Mouse (Mus musculus): ENCODE measurements around the gene Tm2d3. TPM values are rescaled to one million over a fixed set of nuclear protein-coding genes. Genes with fewer than 3 reads are reported as not detected.

The Tm2d3 gene
- total and polyA plus RNA-seq, 2 experiments from 2014 or later = 84.3 to 107 TPM

GRCm38 (mm10) chr7:65650662-65651061, 40.3 kb upstream of the Tm2d3 start:
- H3K4me1 ChIP-seq (ENCODE audit: insufficient read depth, low read length) = no peaks in the 10 kb centered on the region
- TF ChIP-seq CTCF (IDR thresholded peaks at IDR 0.05) = no peak
- no peak overlapping the region for H3K9ac ChIP-seq (replicated peaks; ENCODE audit: low read length, poor library complexity, severe bottlenecking)
- DNase-seq (ENCODE audit: low spot score) = no peak
- peaks cover 15% of the 10 kb centered on the region; the same call in 1 of the 2 replicates for H3K36me3 ChIP-seq (ENCODE audit: insufficient read depth, low read length)
- no peaks in the 10 kb centered on the region for H3K27me3 ChIP-seq (ENCODE audit: insufficient read depth, low read length)
- no peak overlapping the region for H3K4me2 ChIP-seq (ENCODE audit: low read depth, low read length, poor library complexity, severe bottlenecking)
- no peak overlapping the region for H3K27ac ChIP-seq (ENCODE audit: low read depth, low read length)
- ATAC-seq (ENCODE audit: low FRiP score) = no peak
- H3K9me3 ChIP-seq (ENCODE audit: low read length) = no peaks in the 10 kb centered on the region
- 94% methylated on average over 4 of the region's 4 CpGs for WGBS
- H3K4me3 ChIP-seq (ENCODE audit: low read depth, low read length) = no peak overlapping the region

- TF ChIP-seq CTCF (IDR thresholded peaks at IDR 0.05) = no peak
- no peak for DNase-seq (ENCODE audit: low spot score)
- H3K4me1 ChIP-seq (ENCODE audit: insufficient read depth, low read length) = no peaks in the 10 kb centered on the region
- H3K9ac ChIP-seq (replicated peaks; ENCODE audit: low read length, poor library complexity, severe bottlenecking) = no peak overlapping the region
- H3K4me2 ChIP-seq (ENCODE audit: low read depth, low read length, poor library complexity, severe bottlenecking) = no peak overlapping the region
- H3K9me3 ChIP-seq (ENCODE audit: low read length) = no peaks in the 10 kb centered on the region
- no peak for ATAC-seq (ENCODE audit: low FRiP score)
- H3K27ac ChIP-seq (ENCODE audit: low read depth, low read length) = no peak overlapping the region
- peaks cover 21% of the 10 kb centered on the region; the same call in 1 of the 2 replicates for H3K36me3 ChIP-seq (ENCODE audit: insufficient read depth, low read length)
- H3K4me3 ChIP-seq (ENCODE audit: low read depth, low read length) = no peak overlapping the region
- WGBS = 92% methylated on average over 2 of the region's 2 CpGs
- no peaks in the 10 kb centered on the region for H3K27me3 ChIP-seq (ENCODE audit: insufficient read depth, low read length)
These were observed 33.4 kb upstream of the Tm2d3 start for GRCm38 (mm10) chr7:65657490-65658120.

GRCm38 (mm10) chr7:65663225-65663790, 27.7 kb upstream of the Tm2d3 start:
- H3K4me3 ChIP-seq (ENCODE audit: low read depth, low read length) = no peak overlapping the region
- WGBS = 86% methylated on average over 11 of the region's 11 CpGs
- H3K27me3 ChIP-seq (ENCODE audit: insufficient read depth, low read length) = no peaks in the 10 kb centered on the region
- no peaks in the 10 kb centered on the region for H3K9me3 ChIP-seq (ENCODE audit: low read length)
- DNase-seq (ENCODE audit: low spot score) (no peak), ATAC-seq (ENCODE audit: low FRiP score) (no peak)
- no peak overlapping the region for H3K9ac ChIP-seq (replicated peaks; ENCODE audit: low read length, poor library complexity, severe bottlenecking)
- H3K27ac ChIP-seq (ENCODE audit: low read depth, low read length) = no peak overlapping the region
- H3K4me2 ChIP-seq (ENCODE audit: low read depth, low read length, poor library complexity, severe bottlenecking) = no peak overlapping the region
- TF ChIP-seq CTCF (IDR thresholded peaks at IDR 0.05) = no peak
- no peaks in the 10 kb centered on the region for H3K4me1 ChIP-seq (ENCODE audit: insufficient read depth, low read length)
- H3K36me3 ChIP-seq (ENCODE audit: insufficient read depth, low read length) = peaks cover 25% of the 10 kb centered on the region

- 91% methylated on average over 14 of the region's 14 CpGs for WGBS
- DNase-seq (ENCODE audit: low spot score) (no peak), ATAC-seq (ENCODE audit: low FRiP score) (no peak)
- H3K27me3 ChIP-seq (ENCODE audit: insufficient read depth, low read length) = no peaks in the 10 kb centered on the region
- TF ChIP-seq CTCF (IDR thresholded peaks at IDR 0.05) = no peak
- no peaks in the 10 kb centered on the region for H3K4me1 ChIP-seq (ENCODE audit: insufficient read depth, low read length)
- H3K4me2 ChIP-seq (ENCODE audit: low read depth, low read length, poor library complexity, severe bottlenecking) = no peak overlapping the region
- no peaks in the 10 kb centered on the region for H3K9me3 ChIP-seq (ENCODE audit: low read length)
- peaks cover 21% of the 10 kb centered on the region for H3K36me3 ChIP-seq (ENCODE audit: insufficient read depth, low read length)
- H3K27ac ChIP-seq (ENCODE audit: low read depth, low read length) = no peak overlapping the region
- no peak overlapping the region for H3K9ac ChIP-seq (replicated peaks; ENCODE audit: low read length, poor library complexity, severe bottlenecking)
- H3K4me3 ChIP-seq (ENCODE audit: low read depth, low read length) = no peak overlapping the region
These were observed 27.1 kb upstream of the Tm2d3 start for GRCm38 (mm10) chr7:65663886-65664285.

- TF ChIP-seq CTCF (IDR thresholded peaks at IDR 0.05) = no peak
- 88% methylated on average over 6 of the region's 6 CpGs for WGBS
- no peaks in the 10 kb centered on the region for H3K9me3 ChIP-seq (ENCODE audit: low read length)
These were observed 23.5 kb upstream of the Tm2d3 start for GRCm38 (mm10) chr7:65667491-65667890.

GRCm38 (mm10) chr7:65678050-65678449, 12.9 kb upstream of the Tm2d3 start:
- H3K4me3 ChIP-seq (ENCODE audit: low read depth, low read length) = no peak overlapping the region
- no peak for TF ChIP-seq CTCF (IDR thresholded peaks at IDR 0.05)
- no peaks in the 10 kb centered on the region for H3K4me1 ChIP-seq (ENCODE audit: insufficient read depth, low read length)
- no peak overlapping the region for H3K4me2 ChIP-seq (ENCODE audit: low read depth, low read length, poor library complexity, severe bottlenecking)
- no peak overlapping the region for H3K27ac ChIP-seq (ENCODE audit: low read depth, low read length)
- no peak overlapping the region for H3K9ac ChIP-seq (replicated peaks; ENCODE audit: low read length, poor library complexity, severe bottlenecking)
- H3K36me3 ChIP-seq (ENCODE audit: insufficient read depth, low read length) = peaks cover 28% of the 10 kb centered on the region
- no peak for DNase-seq (ENCODE audit: low spot score)
- ATAC-seq (ENCODE audit: low FRiP score) = no peak
- H3K9me3 ChIP-seq (ENCODE audit: low read length) = no peaks in the 10 kb centered on the region
- WGBS = 73% methylated on average over 10 of the region's 10 CpGs
- no peaks in the 10 kb centered on the region for H3K27me3 ChIP-seq (ENCODE audit: insufficient read depth, low read length)

More at GRCm38 (mm10) chr7:65667491-65667890, 23.5 kb upstream of the Tm2d3 start:
- DNase-seq (ENCODE audit: low spot score) = no peak
- H3K27ac ChIP-seq (ENCODE audit: low read depth, low read length) = no peak overlapping the region
- no peak overlapping the region for H3K9ac ChIP-seq (replicated peaks; ENCODE audit: low read length, poor library complexity, severe bottlenecking)
- peaks cover 31% of the 10 kb centered on the region for H3K36me3 ChIP-seq (ENCODE audit: insufficient read depth, low read length)
- no peaks in the 10 kb centered on the region for H3K27me3 ChIP-seq (ENCODE audit: insufficient read depth, low read length)
- no peaks in the 10 kb centered on the region for H3K4me1 ChIP-seq (ENCODE audit: insufficient read depth, low read length)
- H3K4me2 ChIP-seq (ENCODE audit: low read depth, low read length, poor library complexity, severe bottlenecking) = no peak overlapping the region
- H3K4me3 ChIP-seq (ENCODE audit: low read depth, low read length) = no peak overlapping the region
- no peak for ATAC-seq (ENCODE audit: low FRiP score)

Data from midbrain, postnatal 0 days (tissue).